Mouse (Mus musculus) ovary, adult 2 months (tissue): Measurements from ENCODE around the gene Olfr128. TPM values are rescaled to one million over a fixed set of nuclear protein-coding genes. Genes with fewer than 3 reads are reported as not detected.

Source experiments
- polyA plus RNA-seq: library from polyadenylated mRNA; depleted of rRNA; stranded (reverse); fragments of >200 nt; gene quantifications from 2 replicates; pipeline ENCODE4 v1.2.3, GENCODE M21; 2012; rRNA removed

Gene Olfr128
- not detected in 2 replicates for polyA plus RNA-seq

GRCm38 (mm10) chr17:37920248-37920647 is at the start of gene Olfr128:
Gene Olfr128, plus strand, starts transcription at chr17:37920548.

GRCm38 (mm10) chr17:37900137-37900536 is 20.2 kb upstream of the Olfr128 start, which contains the start of gene Olfr127:
Gene Olfr127, plus strand, starts transcription at chr17:37900437.

GRCm38 (mm10) chr17:37952979-37953378 is 32.6 kb downstream of the Olfr128 start, which contains the start of gene Olfr761:
Gene Olfr761, minus strand, starts transcription at chr17:37953079.

Other genes with a start within 250 kb of the Olfr128 start
- not detected in 2 replicates for gene Olfr119, start 224.0 kb upstream of the Olfr128 start, polyA plus RNA-seq
- not detected in 2 replicates for gene Olfr120, start 198.7 kb upstream of the Olfr128 start, polyA plus RNA-seq
- gene Olfr121, start 171.7 kb upstream of the Olfr128 start, polyA plus RNA-seq = not detected in 2 replicates
- gene Olfr122, start 151.9 kb upstream of the Olfr128 start, polyA plus RNA-seq = not detected in 2 replicates
- gene Olfr123, start 127.0 kb upstream of the Olfr128 start, polyA plus RNA-seq = not detected in 2 replicates
- gene Olfr124, start 120.7 kb upstream of the Olfr128 start, polyA plus RNA-seq = not detected in 2 replicates
- gene Olfr125, start 87.6 kb upstream of the Olfr128 start, polyA plus RNA-seq = not detected in 2 replicates
- gene Olfr126, start 73.1 kb upstream of the Olfr128 start, polyA plus RNA-seq = not detected in 2 replicates
- not detected in 2 replicates for gene Olfr127, start 20.1 kb upstream of the Olfr128 start, polyA plus RNA-seq
- not detected in 2 replicates for gene Olfr761, start 32.5 kb downstream of the Olfr128 start, polyA plus RNA-seq
- not detected in 2 replicates for gene Olfr129, start 139.5 kb downstream of the Olfr128 start, polyA plus RNA-seq
- gene Olfr130, start 143.4 kb downstream of the Olfr128 start, polyA plus RNA-seq = not detected in 2 replicates
- gene Olfr131, start 168.1 kb downstream of the Olfr128 start, polyA plus RNA-seq = not detected in 2 replicates
- gene Olfr132, start 214.0 kb downstream of the Olfr128 start, polyA plus RNA-seq = not detected in 2 replicates
- not detected in 2 replicates for gene Olfr133, start 224.7 kb downstream of the Olfr128 start, polyA plus RNA-seq